Mouse (Mus musculus) neural tube, embryonic 13.5 days (tissue): ENCODE results near the gene Gm42742. TPM values are rescaled to one million over a fixed set of nuclear protein-coding genes. Genes with fewer than 3 reads are reported as not detected.

ENCODE experiments used
- ATAC-seq: fragments of 200-750 bp; cut with Nextera tagmentation; 2 replicates; pipeline ENCODE4 v1.8.0; 2017; ENCODE audit warnings: low read depth, mild to moderate bottlenecking, moderate TSS enrichment, moderate library complexity
- H3K27ac ChIP-seq: fragments of 300-500 bp; sonication (generic); replicated peaks from 2 replicates; pipeline ENCODE4 v1.5.1; 2015; ENCODE audit warnings: moderate library complexity, mild to moderate bottlenecking, inconsistent platforms
- H3K27me3 ChIP-seq: fragments of 300-500 bp; sonication (generic); 2 replicates; pipeline ENCODE4 v1.6.1; 2015; ENCODE audit warnings: mild to moderate bottlenecking, inconsistent platforms
- H3K36me3 ChIP-seq: fragments of 300-500 bp; sonication (generic); 2 replicates; pipeline ENCODE4 v1.6.1; 2015; ENCODE audit warnings: mild to moderate bottlenecking, inconsistent platforms
- H3K4me1 ChIP-seq: fragments of 300-500 bp; sonication (generic); replicated peaks from 2 replicates; pipeline ENCODE4 v1.6.1; 2015; ENCODE audit warnings: inconsistent platforms
- H3K4me2 ChIP-seq: fragments of 300-500 bp; sonication (generic); 2 replicates; pipeline ENCODE4 v1.6.1; 2015; ENCODE audit warnings: inconsistent platforms, mild to moderate bottlenecking, moderate library complexity
- H3K4me3 ChIP-seq: fragments of 300-500 bp; sonication (generic); 2 replicates; pipeline ENCODE4 v1.5.1; 2015; ENCODE audit warnings: mild to moderate bottlenecking, inconsistent platforms
- H3K9ac ChIP-seq: fragments of 300-500 bp; sonication (generic); 2 replicates; pipeline ENCODE4 v1.6.1; 2015; ENCODE audit warnings: moderate library complexity, mild to moderate bottlenecking, inconsistent platforms
- H3K9me3 ChIP-seq: fragments of 300-500 bp; sonication (generic); 2 replicates; pipeline ENCODE4 v1.6.1; 2016; ENCODE audit warnings: inconsistent platforms
- WGBS: fragments of 180-500 bp; shearing (Covaris S2); methylation state at CpG from one replicate; pipeline ENCODE4 v1.1.7; 2015; 5-methylcytosine and 5-hydroxymethylcytosine counted together
- polyA plus RNA-seq: library from polyadenylated mRNA; unstranded; fragments of >200 nt; fragmentation: Nextera tagmentation; extraction: Ambion mirVana; gene quantifications from 2 replicates; pipeline ENCODE4 v1.2.1, GENCODE M21; 2015

Gm42742 gene
- polyA plus RNA-seq, 1 experiment from 2014 or later: 47.8 TPM

- no peaks in the 10 kb centered on the region for H3K9me3 ChIP-seq
- no peaks in the 10 kb centered on the region for H3K27me3 ChIP-seq
- ATAC-seq: no peak
- peak overlapping the region; percentile 97 for H3K4me3 ChIP-seq
- peak overlapping the region; percentile 99 for H3K4me2 ChIP-seq
- H3K36me3 ChIP-seq: peaks cover 28% of the 10 kb centered on the region
- H3K9ac ChIP-seq: peak overlapping the region; percentile 100
- under 1% methylated on average over 63 of the region's 65 CpGs for WGBS
- H3K27ac ChIP-seq: peak overlapping the region; percentile 100
- peaks cover 57% of the 10 kb centered on the region for H3K4me1 ChIP-seq
Observed at GRCm38 (mm10) chr7:127025556-127026160, 4.8 kb upstream of the Gm42742 start.

- under 1% methylated on average over 30 of the region's 30 CpGs for WGBS
- H3K27me3 ChIP-seq: no peaks in the 10 kb centered on the region
- H3K9ac ChIP-seq: peak overlapping the region; percentile 100
- H3K4me3 ChIP-seq: peak overlapping the region; percentile 97
- peak overlapping the region; percentile 99 for H3K4me2 ChIP-seq
- ATAC-seq: peak; percentile 47
- H3K27ac ChIP-seq: peak overlapping the region; percentile 100
- peaks cover 64% of the 10 kb centered on the region for H3K4me1 ChIP-seq
- peaks cover 28% of the 10 kb centered on the region for H3K36me3 ChIP-seq
- no peaks in the 10 kb centered on the region for H3K9me3 ChIP-seq
Observed at GRCm38 (mm10) chr7:127024755-127025555, 4.1 kb upstream of the Gm42742 start.

GRCm38 (mm10) chr7:127023896-127024690 lies 3.2 kb upstream of the Gm42742 start:
- H3K27ac ChIP-seq: peak overlapping the region; percentile 100
- peaks cover 73% of the 10 kb centered on the region for H3K4me1 ChIP-seq
- H3K9ac ChIP-seq: peak overlapping the region; percentile 100
- peaks cover 28% of the 10 kb centered on the region for H3K36me3 ChIP-seq
- H3K4me2 ChIP-seq: peak overlapping the region; percentile 99
- 27% methylated on average over 19 of the region's 19 CpGs for WGBS
- ATAC-seq: no peak
- H3K9me3 ChIP-seq: no peaks in the 10 kb centered on the region
- peak overlapping the region; percentile 97 for H3K4me3 ChIP-seq
- no peaks in the 10 kb centered on the region for H3K27me3 ChIP-seq

GRCm38 (mm10) chr7:127023272-127023691 lies 2.4 kb upstream of the Gm42742 start:
- H3K4me3 ChIP-seq: peak overlapping the region; percentile 97
- peak overlapping the region; percentile 99 for H3K4me2 ChIP-seq
- peaks cover 28% of the 10 kb centered on the region for H3K36me3 ChIP-seq
- peak overlapping the region; percentile 100 for H3K9ac ChIP-seq
- peaks cover 76% of the 10 kb centered on the region for H3K4me1 ChIP-seq
- WGBS: 84% methylated on average over 13 of the region's 13 CpGs
- H3K27me3 ChIP-seq: no peaks in the 10 kb centered on the region
- no peak for ATAC-seq
- H3K27ac ChIP-seq: peak overlapping the region; percentile 100
- no peaks in the 10 kb centered on the region for H3K9me3 ChIP-seq

GRCm38 (mm10) chr7:127022528-127023271 lies 1.8 kb upstream of the Gm42742 start:
- H3K4me3 ChIP-seq: peak overlapping the region; percentile 97; the same call in 1 of the 2 replicates

GRCm38 (mm10) chr7:127021563-127022527 lies 948 bp upstream of the Gm42742 start:
- Histone ChIP-seq H3K27me3 (no peaks in the 10 kb centered on the region), H3K9me3 (no peaks in the 10 kb centered on the region), H3K27ac (peak overlapping the region; percentile 78), H3K36me3 (peaks cover 28% of the 10 kb centered on the region), H3K9ac (peak overlapping the region; percentile 82), H3K4me2 (peak overlapping the region; percentile 71), H3K4me3 (peak overlapping the region; percentile 54), H3K4me1 (peaks cover 80% of the 10 kb centered on the region)
- WGBS: 42% methylated on average over 5 of the region's 5 CpGs
- ATAC-seq: no peak

More at GRCm38 (mm10) chr7:127022528-127023271, 1.8 kb upstream of the Gm42742 start:
- Histone ChIP-seq H3K36me3 (peaks cover 28% of the 10 kb centered on the region), H3K4me2 (peak overlapping the region; percentile 99), H3K9ac (peak overlapping the region; percentile 100), H3K9me3 (no peaks in the 10 kb centered on the region), H3K4me1 (peaks cover 76% of the 10 kb centered on the region), H3K27ac (peak overlapping the region; percentile 100), H3K27me3 (no peaks in the 10 kb centered on the region)
- ATAC-seq: no peak
- 81% methylated on average over 7 of the region's 7 CpGs for WGBS

GRCm38 (mm10) chr7:127020491-127020890 lies 406 bp downstream of the Gm42742 start:
- Histone ChIP-seq H3K9ac (peak overlapping the region; percentile 82), H3K4me3 (peak overlapping the region; percentile 54), H3K4me2 (peak overlapping the region; percentile 71), H3K27ac (peak overlapping the region; percentile 78), H3K36me3 (peaks cover 31% of the 10 kb centered on the region), H3K27me3 (no peaks in the 10 kb centered on the region), H3K9me3 (no peaks in the 10 kb centered on the region), H3K4me1 (peaks cover 87% of the 10 kb centered on the region)
- WGBS: 43% methylated on average over 5 of the region's 5 CpGs
- no peak for ATAC-seq

- H3K27ac ChIP-seq: no peak overlapping the region
- peaks cover 90% of the 10 kb centered on the region for H3K4me1 ChIP-seq
- H3K36me3 ChIP-seq: peaks cover 36% of the 10 kb centered on the region
- ATAC-seq: no peak
- H3K27me3 ChIP-seq: no peaks in the 10 kb centered on the region
- H3K9ac ChIP-seq: peak overlapping the region; percentile 82
- WGBS: 64% methylated on average over 3 of the region's 3 CpGs
- H3K4me2 ChIP-seq: peak overlapping the region; percentile 71
- H3K4me3 ChIP-seq: peak overlapping the region; percentile 54
- H3K9me3 ChIP-seq: no peaks in the 10 kb centered on the region
Observed at GRCm38 (mm10) chr7:127020031-127020430, 866 bp downstream of the Gm42742 start.

- H3K9me3 ChIP-seq: no peaks in the 10 kb centered on the region
- 81% methylated on average over 14 of the region's 14 CpGs for WGBS
- ATAC-seq: no peak
- H3K4me2 ChIP-seq: peak overlapping the region; percentile 71
- H3K27me3 ChIP-seq: no peaks in the 10 kb centered on the region
- peak overlapping the region; percentile 54 for H3K4me3 ChIP-seq
- H3K36me3 ChIP-seq: peaks cover 40% of the 10 kb centered on the region
- H3K4me1 ChIP-seq: peaks cover 90% of the 10 kb centered on the region
- H3K27ac ChIP-seq: no peak overlapping the region
- H3K9ac ChIP-seq: peak overlapping the region; percentile 82
Observed at GRCm38 (mm10) chr7:127019306-127019960, 1.5 kb downstream of the Gm42742 start.
